Mouse (Mus musculus): ENCODE measurements around the gene Pus7. TPM values are rescaled to one million over a fixed set of nuclear protein-coding genes. Genes with fewer than 3 reads are reported as not detected.
A peak's percentile ranks its signal among the peaks of the same experiment; 100 is the strongest.
"Not testable (repeated sequence)": the region's sequence is repeated elsewhere in the genome, so short reads cannot be mapped to it uniquely, and the experiment has no call there.

Gene Pus7
- total RNA-seq, 2 experiments from 2014 or later, result 44.4 to 50.5 TPM

- peak; percentile 55 for ATAC-seq (replicated peaks; ENCODE audit: poor library complexity, severe bottlenecking)
These were observed 24.9 kb downstream of the Pus7 start for GRCm38 (mm10) chr5:23758633-23759032.

- no peak for ATAC-seq (replicated peaks; ENCODE audit: poor library complexity, severe bottlenecking)
These were observed 27.1 kb downstream of the Pus7 start for GRCm38 (mm10) chr5:23756368-23756767.

GRCm38 (mm10) chr5:23755591-23755990 is 27.9 kb downstream of the Pus7 start:
- no peak for ATAC-seq (replicated peaks; ENCODE audit: poor library complexity, severe bottlenecking)

GRCm38 (mm10) chr5:23749882-23750281 is 33.6 kb downstream of the Pus7 start:
- no peak for ATAC-seq (replicated peaks; ENCODE audit: poor library complexity, severe bottlenecking)

GRCm38 (mm10) chr5:23743261-23743660 is 40.2 kb downstream of the Pus7 start:
- ATAC-seq (replicated peaks; ENCODE audit: poor library complexity, severe bottlenecking), result no peak

- no peak for ATAC-seq (replicated peaks; ENCODE audit: poor library complexity, severe bottlenecking)
These were observed 46.4 kb downstream of the Pus7 start for GRCm38 (mm10) chr5:23737111-23737510.

- ATAC-seq (replicated peaks; ENCODE audit: poor library complexity, severe bottlenecking), result no peak
These were observed 47.1 kb downstream of the Pus7 start for GRCm38 (mm10) chr5:23736366-23736765.

- no peak for ATAC-seq (replicated peaks; ENCODE audit: poor library complexity, severe bottlenecking)
These were observed 61.6 kb downstream of the Pus7 start for GRCm38 (mm10) chr5:23721956-23722355.

GRCm38 (mm10) chr5:23718881-23719328 is 64.6 kb downstream of the Pus7 start:
- ATAC-seq (replicated peaks; ENCODE audit: poor library complexity, severe bottlenecking), result peak; percentile 48

GRCm38 (mm10) chr5:23718182-23718534 is 65.4 kb downstream of the Pus7 start:
- ATAC-seq (replicated peaks; ENCODE audit: poor library complexity, severe bottlenecking), result no peak

- no peak for ATAC-seq (replicated peaks; ENCODE audit: poor library complexity, severe bottlenecking)
These were observed 65.9 kb downstream of the Pus7 start for GRCm38 (mm10) chr5:23717469-23718181.

GRCm38 (mm10) chr5:23713401-23714335 is 69.8 kb downstream of the Pus7 start:
- no peak for ATAC-seq (replicated peaks; ENCODE audit: poor library complexity, severe bottlenecking)

- peak; percentile 98 for ATAC-seq (replicated peaks; ENCODE audit: poor library complexity, severe bottlenecking)
These were observed 71.1 kb downstream of the Pus7 start for GRCm38 (mm10) chr5:23712130-23713001.

GRCm38 (mm10) chr5:23711671-23712129 is 71.8 kb downstream of the Pus7 start:
- not testable (repeated sequence) for ATAC-seq (replicated peaks; ENCODE audit: poor library complexity, severe bottlenecking)

GRCm38 (mm10) chr5:23711244-23711643 is 72.3 kb downstream of the Pus7 start:
- no peak for ATAC-seq (replicated peaks; ENCODE audit: poor library complexity, severe bottlenecking)

GRCm38 (mm10) chr5:23709661-23710060 is 73.8 kb downstream of the Pus7 start:
- no peak for ATAC-seq (replicated peaks; ENCODE audit: poor library complexity, severe bottlenecking)

- ATAC-seq (replicated peaks; ENCODE audit: poor library complexity, severe bottlenecking), result not testable (repeated sequence)
These were observed 76.6 kb downstream of the Pus7 start for GRCm38 (mm10) chr5:23706601-23707597.

GRCm38 (mm10) chr5:23697457-23697856 is 86.1 kb downstream of the Pus7 start:
- no peak for ATAC-seq (replicated peaks; ENCODE audit: poor library complexity, severe bottlenecking)

Measured in granulocyte monocyte progenitor cell, adult 5-6 weeks (primary cell).